Comparison of ENCODE assay signal across 29 mouse cellular contexts in the genomic region with DNA sequence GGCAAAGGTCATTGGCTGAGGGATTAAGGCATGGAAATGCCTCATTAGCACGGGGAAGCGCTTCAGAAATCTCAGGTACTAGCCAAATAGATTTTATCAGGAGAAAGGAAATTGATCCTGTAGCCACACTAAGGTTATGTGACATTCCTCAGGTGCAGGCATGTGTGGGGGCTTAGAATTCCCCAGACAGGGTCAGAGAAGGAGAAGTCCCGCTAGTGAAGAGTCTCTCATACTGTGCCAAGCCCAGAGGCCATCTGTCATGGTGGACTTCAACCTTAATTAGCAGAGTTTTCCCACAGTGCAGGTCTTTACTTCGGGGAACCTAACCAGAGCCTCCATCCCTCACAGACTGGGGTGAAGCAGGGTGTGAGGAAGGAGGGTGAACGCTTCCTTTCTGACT. TPM values are rescaled to one million over a fixed set of nuclear protein-coding genes. Genes with fewer than 3 reads are reported as not detected.
DNase-seq lines count a peak whose midpoint lies in the region; ATAC-seq and TF ChIP-seq lines count a peak whose summit lies in the region.
"Had no signal": no experiment of that assay in that cellular context is flagged by ENCODE, and none has a peak within 500 bp of the region (broad histone marks: within the 10 kb centered on the region; RNA-seq: fewer than 3 reads in every experiment).

No protein-coding gene starts in this region.

- no peak for TF ChIP-seq CTCF in kidney, adult 2 months (conservative IDR thresholded peaks at IDR 0.05; ENCODE audit: insufficient read depth, insufficient read length, low read depth, low read length)

- peak; percentile 22 for DNase-seq in kidney, adult 2 months
- no peak for DNase-seq in kidney, postnatal 10 days
- no peak for DNase-seq in urinary bladder, postnatal 10 days (ENCODE audit: low spot score)
- DNase-seq: adrenal gland, adult 2 months; adrenal gland, postnatal 14 days; cerebellum, adult 11 months; cerebellum, adult 8-10 months; cerebellum, postnatal 10 days; cerebellum, postnatal 36 days; embryo, embryonic 11 days; gastrocnemius, postnatal 10 days; heart, adult 18-20 months; heart, postnatal 10 days; heart, postnatal 36 days had no signal

- ATAC-seq in kidney, embryonic 14.5 days (ENCODE audit: low FRiP score, low TSS enrichment), result peak; percentile 63; the same call in 1 of the 2 replicates
- ATAC-seq in kidney, embryonic 16.5 days (ENCODE audit: low FRiP score, low TSS enrichment), result peak; percentile 92
- no peak for ATAC-seq in megakaryocyte progenitor cell, adult 5-6 weeks (replicated peaks; ENCODE audit: poor library complexity)
- ATAC-seq: CD4-positive, CD25-positive, alpha-beta regulatory T cell, adult 4 months; forebrain, embryonic 13.5 days; forebrain, embryonic 16.5 days; hindbrain, embryonic 16.5 days had no signal

- no peak overlapping the region for H3K4me3 ChIP-seq in kidney, adult 2 months (ENCODE audit: insufficient read depth, low read depth, low read length)
- no peak overlapping the region for H3K4me3 ChIP-seq in kidney, embryonic 14.5 days (ENCODE audit: low read length)
- H3K4me3 ChIP-seq in kidney, embryonic 16.5 days (ENCODE audit: low read length), result no peak overlapping the region
- H3K4me3 ChIP-seq: embryonic facial prominence, embryonic 10.5 days; embryonic facial prominence, embryonic 13.5 days; erythroblast, embryonic 14.5 days; forebrain, embryonic 10.5 days; forebrain, embryonic 13.5 days; heart, embryonic 12.5 days; heart, embryonic 15.5 days; hindbrain, embryonic 10.5 days; hindbrain, embryonic 13.5 days had no signal

- H3K36me3 ChIP-seq in kidney, adult 2 months (ENCODE audit: control insufficient read depth, insufficient read depth, low read length), result no peaks in the 10 kb centered on the region
- no peaks in the 10 kb centered on the region for H3K36me3 ChIP-seq in kidney, embryonic 14.5 days (ENCODE audit: control insufficient read depth, insufficient read depth, low read length)
- H3K36me3 ChIP-seq in kidney, embryonic 16.5 days (ENCODE audit: insufficient read depth, low read length), result peaks cover 4% of the 10 kb centered on the region
- H3K36me3 ChIP-seq: embryonic facial prominence, embryonic 10.5 days; embryonic facial prominence, embryonic 13.5 days; forebrain, embryonic 10.5 days; heart, embryonic 12.5 days; heart, embryonic 15.5 days; hindbrain, embryonic 10.5 days; hindbrain, embryonic 13.5 days had no signal

- H3K9ac ChIP-seq in kidney, embryonic 14.5 days (ENCODE audit: low read depth, low read length), result no peak overlapping the region
- H3K9ac ChIP-seq in kidney, embryonic 16.5 days (replicated peaks; ENCODE audit: low read length), result no peak overlapping the region
- H3K9ac ChIP-seq: embryonic facial prominence, embryonic 13.5 days; forebrain, embryonic 13.5 days; heart, embryonic 12.5 days; heart, embryonic 15.5 days; hindbrain, embryonic 13.5 days had no signal

- H3K9me3 ChIP-seq in kidney, embryonic 14.5 days (ENCODE audit: control insufficient read depth, low read length), result no peaks in the 10 kb centered on the region
- H3K9me3 ChIP-seq in kidney, embryonic 16.5 days (ENCODE audit: low read length), result no peaks in the 10 kb centered on the region
- H3K9me3 ChIP-seq: embryonic facial prominence, embryonic 10.5 days; embryonic facial prominence, embryonic 13.5 days; forebrain, embryonic 10.5 days; forebrain, embryonic 13.5 days; heart, embryonic 15.5 days; hindbrain, embryonic 10.5 days; hindbrain, embryonic 13.5 days had no signal

- 41% methylated on average over 5 of the region's 5 CpGs for WGBS in kidney, adult 2 months
- WGBS in kidney, embryonic 14.5 days, result 55% methylated on average over 5 of the region's 5 CpGs
- WGBS in kidney, embryonic 16.5 days, result 44% methylated on average over 5 of the region's 5 CpGs

- no peak overlapping the region for H3K4me2 ChIP-seq in kidney, embryonic 14.5 days (replicated peaks; ENCODE audit: low read depth, low read length)
- no peak overlapping the region for H3K4me2 ChIP-seq in kidney, embryonic 16.5 days (replicated peaks; ENCODE audit: low read depth, low read length)
- H3K4me2 ChIP-seq: embryonic facial prominence, embryonic 13.5 days; forebrain, embryonic 13.5 days; heart, embryonic 12.5 days; heart, embryonic 15.5 days; hindbrain, embryonic 13.5 days had no signal

- no peaks in the 10 kb centered on the region for H3K27me3 ChIP-seq in kidney, adult 2 months (replicated peaks; ENCODE audit: control insufficient read depth, insufficient read depth, low read length)
- no peaks in the 10 kb centered on the region for H3K27me3 ChIP-seq in kidney, embryonic 14.5 days (ENCODE audit: control insufficient read depth, insufficient read depth, low read length)
- H3K27me3 ChIP-seq in kidney, embryonic 16.5 days (ENCODE audit: insufficient read depth, low read length), result no peaks in the 10 kb centered on the region
- H3K27me3 ChIP-seq: embryonic facial prominence, embryonic 13.5 days; forebrain, embryonic 13.5 days; heart, embryonic 15.5 days; hindbrain, embryonic 13.5 days had no signal

- TF ChIP-seq POLR2A in kidney, adult 2 months (IDR thresholded peaks at IDR 0.05; ENCODE audit: low read depth, low read length), result no peak

- H3K4me1 ChIP-seq in kidney, adult 2 months (ENCODE audit: control insufficient read depth, insufficient read depth, low read length), result no peaks in the 10 kb centered on the region
- peaks cover 2% of the 10 kb centered on the region; the same call in 1 of the 2 replicates for H3K4me1 ChIP-seq in kidney, embryonic 14.5 days (ENCODE audit: control insufficient read depth, insufficient read depth, low read length)
- 0 out of 2 replicates have a peak, but pooled peaks cover 13% of the 10 kb centered on the region for H3K4me1 ChIP-seq in kidney, embryonic 16.5 days (ENCODE audit: insufficient read depth, low read length)
- H3K4me1 ChIP-seq: heart, embryonic 12.5 days; heart, embryonic 15.5 days had no signal

- H3K27ac ChIP-seq in kidney, adult 2 months (ENCODE audit: insufficient read depth, low read depth, low read length), result no peak overlapping the region
- no peak overlapping the region for H3K27ac ChIP-seq in kidney, embryonic 14.5 days (ENCODE audit: low read depth, low read length)
- peak overlapping the region; percentile 55; the same call in 1 of the 2 replicates for H3K27ac ChIP-seq in kidney, embryonic 16.5 days (ENCODE audit: low read length)
- H3K27ac ChIP-seq: embryonic facial prominence, embryonic 10.5 days; embryonic facial prominence, embryonic 13.5 days; forebrain, embryonic 10.5 days; forebrain, embryonic 13.5 days; heart, embryonic 15.5 days; hindbrain, embryonic 10.5 days; hindbrain, embryonic 13.5 days had no signal

RNA-seq across cellular contexts. Expression of a gene that starts 57.2 kb away (rescaled TPM):
- 17.1 and 17.9 TPM in 2 replicates for polyA plus RNA-seq in kidney, adult 2 months (2012; rRNA removed)
- 42.6 and 51.8 TPM in 2 replicates for polyA plus RNA-seq in kidney, embryonic 14.5 days (2014; fragmentation: Nextera tagmentation; extraction: Ambion mirVana)
- 47.7 and 52.1 TPM in 2 replicates for polyA plus RNA-seq in kidney, embryonic 16.5 days (2015; fragmentation: Nextera tagmentation; extraction: Ambion mirVana)
- total RNA-seq in megakaryocyte progenitor cell, adult 5-6 weeks (2015), result 46.5 and 46.8 TPM in 2 replicates
- 45.9 and 47.4 TPM in 2 replicates for total RNA-seq in megakaryocyte progenitor cell, adult 5-6 weeks (2017)

RNA-seq across cellular contexts. Expression of a gene that starts 57.5 kb away (rescaled TPM):
- 33.4 and 40.5 TPM in 2 replicates for polyA plus RNA-seq in kidney, adult 2 months (2012; rRNA removed)
- polyA plus RNA-seq in kidney, embryonic 14.5 days (2014; fragmentation: Nextera tagmentation; extraction: Ambion mirVana), result 205 and 217 TPM in 2 replicates
- polyA plus RNA-seq in kidney, embryonic 16.5 days (2015; fragmentation: Nextera tagmentation; extraction: Ambion mirVana), result 153 and 162 TPM in 2 replicates
- total RNA-seq in megakaryocyte progenitor cell, adult 5-6 weeks (2015), result 283 and 299 TPM in 2 replicates
- 415 and 496 TPM in 2 replicates for total RNA-seq in megakaryocyte progenitor cell, adult 5-6 weeks (2017)
